Mouse (Mus musculus) stomach, embryonic 14.5 days (tissue): ENCODE measurements at regions not wholly inside any gene's neighbourhood (a gene's known extent, or its start where the extent isn't known, plus 50 kb on each side); places are given as distances from the start of the nearest gene placed in this dataset.

Experiments used
- ATAC-seq: fragments of 200-750 bp; cut with Nextera tagmentation; 2 replicates; pipeline ENCODE4 v1.8.0; 2017; ENCODE audit warnings: low read depth, moderate TSS enrichment; ENCODE audit not compliant: insufficient number of reproducible peaks, insufficient read depth, low FRiP score
- H3K27ac ChIP-seq: fragments of 300-500 bp; sonication (generic); 2 replicates; pipeline ENCODE4 v1.5.1; 2014; ENCODE audit warnings: mild to moderate bottlenecking, low read length, moderate library complexity, mixed read lengths
- H3K27me3 ChIP-seq: fragments of 300-500 bp; sonication (generic); 2 replicates; pipeline ENCODE4 v1.6.1; 2014; ENCODE audit warnings: low read length, control low read depth, mixed read lengths; ENCODE audit not compliant: control insufficient read depth, insufficient read depth
- H3K36me3 ChIP-seq: fragments of 300-500 bp; sonication (generic); 2 replicates; pipeline ENCODE4 v1.6.1; 2014; ENCODE audit warnings: mild to moderate bottlenecking, control low read depth, low read length, moderate library complexity, mixed read lengths; ENCODE audit not compliant: control insufficient read depth, insufficient read depth
- H3K4me1 ChIP-seq: fragments of 300-500 bp; sonication (generic); 2 replicates; pipeline ENCODE4 v1.6.1; 2014; ENCODE audit warnings: low read length, control low read depth, mixed read lengths; ENCODE audit not compliant: control insufficient read depth, insufficient read depth
- H3K4me2 ChIP-seq: fragments of 300-500 bp; sonication (generic); replicated peaks from 2 replicates; pipeline ENCODE4 v1.6.1; 2014; ENCODE audit warnings: low read depth, low read length, control low read depth
- H3K4me3 ChIP-seq: fragments of 300-500 bp; sonication (generic); 2 replicates; pipeline ENCODE4 v1.5.1; 2014; ENCODE audit warnings: low read depth, low read length, control low read depth
- H3K9ac ChIP-seq: fragments of 300-500 bp; sonication (generic); replicated peaks from 2 replicates; pipeline ENCODE4 v1.6.1; 2014; ENCODE audit warnings: low read depth, mild to moderate bottlenecking, control low read depth, low read length, moderate library complexity, mixed read lengths
- H3K9me3 ChIP-seq: fragments of 300-500 bp; sonication (generic); 2 replicates; pipeline ENCODE4 v1.6.1; 2016; ENCODE audit warnings: low read depth, low read length, control low read depth; ENCODE audit not compliant: control insufficient read depth
- WGBS: fragments of 180-500 bp; shearing (Covaris S2); extraction: QIAGEN DNeasy Blood & Tissue Kit; methylation state at CpG from one replicate; pipeline ENCODE4 v1.1.7; 2014; 5-methylcytosine and 5-hydroxymethylcytosine counted together

GRCm38 (mm10) chr4:56028441-56028840, 496.2 kb upstream of the Klf4 start:
- no peak for ATAC-seq
- Histone ChIP-seq H3K27me3 (no peaks in the 10 kb centered on the region), H3K4me2 (no peak overlapping the region), H3K27ac (no peak overlapping the region), H3K9ac (no peak overlapping the region), H3K4me1 (no peaks in the 10 kb centered on the region), H3K36me3 (no peaks in the 10 kb centered on the region), H3K4me3 (no peak overlapping the region), H3K9me3 (no peaks in the 10 kb centered on the region)
- 83% methylated on average over 3 of the region's 3 CpGs for whole genome bisulfite sequencing

GRCm38 (mm10) chr4:56027258-56027657, 495.0 kb upstream of the Klf4 start:
- Histone ChIP-seq H3K9me3 (no peaks in the 10 kb centered on the region), H3K27me3 (no peaks in the 10 kb centered on the region), H3K4me3 (no peak overlapping the region), H3K4me1 (no peaks in the 10 kb centered on the region), H3K27ac (no peak overlapping the region), H3K36me3 (no peaks in the 10 kb centered on the region), H3K9ac (no peak overlapping the region), H3K4me2 (no peak overlapping the region)
- WGBS, result 84% methylated on average over 6 of the region's 6 CpGs
- no peak for ATAC-seq

GRCm38 (mm10) chr4:56024478-56024877, 492.2 kb upstream of the Klf4 start:
- no peak overlapping the region for H3K27ac ChIP-seq

GRCm38 (mm10) chr4:56018212-56018611, 485.9 kb upstream of the Klf4 start:
- 88% methylated on average over 8 of the region's 8 CpGs for WGBS

More at GRCm38 (mm10) chr4:56024478-56024877, 492.2 kb upstream of the Klf4 start:
- H3K9ac ChIP-seq, result no peak overlapping the region
- no peaks in the 10 kb centered on the region for H3K4me1 ChIP-seq
- no peaks in the 10 kb centered on the region for H3K36me3 ChIP-seq
- no peaks in the 10 kb centered on the region for H3K27me3 ChIP-seq
- no peak overlapping the region for H3K4me3 ChIP-seq
- ATAC-seq, result no peak
- H3K4me2 ChIP-seq, result no peak overlapping the region
- no peaks in the 10 kb centered on the region for H3K9me3 ChIP-seq

GRCm38 (mm10) chr4:56015481-56015880, 483.2 kb upstream of the Klf4 start:
- H3K4me1 ChIP-seq, result no peaks in the 10 kb centered on the region
- no peak for ATAC-seq
- H3K4me2 ChIP-seq, result no peak overlapping the region
- H3K27ac ChIP-seq, result no peak overlapping the region
- H3K36me3 ChIP-seq, result no peaks in the 10 kb centered on the region
- no peak overlapping the region for H3K4me3 ChIP-seq
- H3K9ac ChIP-seq, result no peak overlapping the region
- WGBS, result 95% methylated on average over 7 of the region's 7 CpGs
- no peaks in the 10 kb centered on the region for H3K9me3 ChIP-seq
- H3K27me3 ChIP-seq, result no peaks in the 10 kb centered on the region

More at GRCm38 (mm10) chr4:56018212-56018611, 485.9 kb upstream of the Klf4 start:
- Histone ChIP-seq H3K9me3 (no peaks in the 10 kb centered on the region), H3K4me1 (no peaks in the 10 kb centered on the region), H3K4me2 (no peak overlapping the region), H3K27me3 (no peaks in the 10 kb centered on the region), H3K27ac (no peak overlapping the region), H3K4me3 (no peak overlapping the region), H3K36me3 (no peaks in the 10 kb centered on the region), H3K9ac (no peak overlapping the region)
- no peak for ATAC-seq

GRCm38 (mm10) chr4:56008287-56008686, 476.0 kb upstream of the Klf4 start:
- no peaks in the 10 kb centered on the region for H3K4me1 ChIP-seq
- ATAC-seq, result no peak
- 53% methylated on average over 2 of the region's 2 CpGs for WGBS
- no peak overlapping the region for H3K4me3 ChIP-seq
- H3K27me3 ChIP-seq, result no peaks in the 10 kb centered on the region
- H3K9ac ChIP-seq, result no peak overlapping the region
- no peaks in the 10 kb centered on the region for H3K36me3 ChIP-seq
- H3K4me2 ChIP-seq, result no peak overlapping the region
- H3K9me3 ChIP-seq, result no peaks in the 10 kb centered on the region
- H3K27ac ChIP-seq, result no peak overlapping the region

GRCm38 (mm10) chr4:56004227-56004626, 472.0 kb upstream of the Klf4 start:
- Histone ChIP-seq H3K9me3 (no peaks in the 10 kb centered on the region), H3K4me3 (no peak overlapping the region), H3K9ac (no peak overlapping the region), H3K4me1 (no peaks in the 10 kb centered on the region), H3K36me3 (no peaks in the 10 kb centered on the region), H3K27me3 (no peaks in the 10 kb centered on the region), H3K27ac (no peak overlapping the region), H3K4me2 (no peak overlapping the region)
- WGBS, result 70% methylated on average over 5 of the region's 5 CpGs
- no peak for ATAC-seq

GRCm38 (mm10) chr4:56001312-56001731, 469.1 kb upstream of the Klf4 start:
- WGBS, result 69% methylated on average over 3 of the region's 3 CpGs
- no peaks in the 10 kb centered on the region for H3K4me1 ChIP-seq

GRCm38 (mm10) chr4:55984026-55984425, 451.8 kb upstream of the Klf4 start:
- H3K4me1 ChIP-seq, result no peaks in the 10 kb centered on the region

More at GRCm38 (mm10) chr4:56001312-56001731, 469.1 kb upstream of the Klf4 start:
- no peak for ATAC-seq
- no peaks in the 10 kb centered on the region for H3K36me3 ChIP-seq
- no peak overlapping the region for H3K4me3 ChIP-seq
- no peaks in the 10 kb centered on the region for H3K9me3 ChIP-seq
- H3K9ac ChIP-seq, result no peak overlapping the region
- no peak overlapping the region for H3K27ac ChIP-seq
- H3K27me3 ChIP-seq, result no peaks in the 10 kb centered on the region
- H3K4me2 ChIP-seq, result no peak overlapping the region

More at GRCm38 (mm10) chr4:55984026-55984425, 451.8 kb upstream of the Klf4 start:
- Histone ChIP-seq H3K9me3 (no peaks in the 10 kb centered on the region), H3K9ac (no peak overlapping the region), H3K27ac (no peak overlapping the region), H3K4me3 (no peak overlapping the region), H3K36me3 (no peaks in the 10 kb centered on the region), H3K27me3 (no peaks in the 10 kb centered on the region), H3K4me2 (no peak overlapping the region)
- no peak for ATAC-seq
